Mouse (Mus musculus): Measurements from ENCODE around the gene Olfr444.

The Olfr444 gene

DNA sequence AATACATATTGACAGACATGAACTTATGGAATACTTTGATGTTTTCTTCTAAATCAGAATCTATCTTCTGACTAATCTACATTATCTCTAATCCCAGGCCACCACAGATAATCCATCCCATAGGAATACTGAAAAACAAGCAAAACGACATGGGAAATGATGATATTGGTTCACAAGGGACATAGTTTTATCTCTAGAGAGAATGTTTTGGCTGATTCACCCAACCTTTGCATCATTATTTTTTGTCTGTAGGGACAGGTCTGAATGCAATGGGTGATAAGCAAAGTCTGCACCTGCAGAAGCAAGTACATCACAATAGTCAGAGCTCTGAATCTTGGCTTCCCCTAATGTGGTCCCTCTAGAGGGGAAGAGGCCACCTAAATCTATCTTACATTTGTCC is at the start of gene Olfr444:
Olfr444 (plus strand) TSS at position 301 of the 400 bp plus-strand sequence.
- no peak for DNase-seq (ENCODE audit: low spot score in 2 of 2)

- no peak for DNase-seq (ENCODE audit: low spot score in 2 of 2)
Measured at GRCm38 (mm10) chr6:42900345-42900744, 48.5 kb upstream of the Olfr444 start.

DNA sequence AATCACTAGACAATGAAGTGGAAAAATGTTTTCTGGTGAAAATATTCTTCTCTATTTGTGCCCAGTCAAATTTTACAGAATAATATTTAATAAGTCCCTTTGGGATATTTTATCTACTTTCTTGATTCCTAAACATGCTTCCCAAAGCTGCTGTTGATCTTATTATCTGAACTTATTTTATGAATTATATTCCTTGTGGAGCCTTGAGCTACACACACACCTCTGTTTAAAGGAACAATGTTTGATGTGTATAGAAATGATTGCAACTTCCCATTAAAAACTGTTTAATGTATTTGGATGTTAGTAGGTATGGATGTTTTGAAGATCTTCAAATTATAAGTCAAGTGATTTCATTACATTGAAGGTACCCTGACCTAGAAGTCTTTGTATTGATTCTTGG is 40.3 kb upstream of the Olfr444 start, which contains the start of gene Olfr447:
Olfr447 (plus strand) TSS at position 301 of the 400 bp plus-strand sequence.
- no peak for DNase-seq (ENCODE audit: low spot score in 2 of 2)

GRCm38 (mm10) chr6:42921077-42921476 is 27.8 kb upstream of the Olfr444 start, which contains the start of gene Olfr446:
TSS of gene Olfr446 (plus strand) at chr6:42921377.
- DNase-seq (ENCODE audit: low spot score in 2 of 2) = no peak

GRCm38 (mm10) chr6:42980377-42980776 is 31.5 kb downstream of the Olfr444 start:
- DNase-seq (ENCODE audit: low spot score in 2 of 2) = no peak
